Mouse (Mus musculus) stomach, embryonic 15.5 days (tissue): Measurements from ENCODE around the gene Rbm25. TPM values are rescaled to one million over a fixed set of nuclear protein-coding genes. Genes with fewer than 3 reads are reported as not detected.
"Not testable (repeated sequence)": the region's sequence is repeated elsewhere in the genome, so short reads cannot be mapped to it uniquely, and the experiment has no call there.

Experiments
- ATAC-seq: fragments of 200-750 bp; cut with Nextera tagmentation; 2 replicates; pipeline ENCODE4 v1.8.0; 2017; ENCODE audit warnings: low read depth, moderate number of reproducible peaks, moderate TSS enrichment; ENCODE audit not compliant: insufficient read depth, low FRiP score
- H3K27ac ChIP-seq: fragments of 300-500 bp; sonication (generic); 2 replicates; pipeline ENCODE4 v1.5.1; 2015; ENCODE audit warnings: mild to moderate bottlenecking, inconsistent platforms
- H3K27me3 ChIP-seq: fragments of 300-500 bp; sonication (generic); replicated peaks from 2 replicates; pipeline ENCODE4 v1.6.1; 2015; ENCODE audit warnings: inconsistent platforms
- H3K36me3 ChIP-seq: fragments of 300-500 bp; sonication (generic); 2 replicates; pipeline ENCODE4 v1.6.1; 2015; ENCODE audit warnings: inconsistent platforms
- H3K4me1 ChIP-seq: fragments of 300-500 bp; sonication (generic); 2 replicates; pipeline ENCODE4 v1.6.1; 2015; ENCODE audit warnings: inconsistent platforms
- H3K4me2 ChIP-seq: fragments of 300-500 bp; sonication (generic); 2 replicates; pipeline ENCODE4 v1.6.1; 2015; ENCODE audit warnings: mild to moderate bottlenecking, inconsistent platforms
- H3K4me3 ChIP-seq: fragments of 300-500 bp; sonication (generic); replicated peaks from 2 replicates; pipeline ENCODE4 v1.5.1; 2015; ENCODE audit warnings: inconsistent platforms
- H3K9ac ChIP-seq: fragments of 300-500 bp; sonication (generic); 2 replicates; pipeline ENCODE4 v1.6.1; 2015; ENCODE audit warnings: inconsistent platforms
- H3K9me3 ChIP-seq: fragments of 300-500 bp; sonication (generic); 2 replicates; pipeline ENCODE4 v1.6.1; 2016; ENCODE audit warnings: inconsistent platforms
- WGBS: fragments of 180-500 bp; shearing (Covaris S2); methylation state at CpG from one replicate; pipeline ENCODE4 v1.1.7; 2015; 5-methylcytosine and 5-hydroxymethylcytosine counted together
- polyA plus RNA-seq: library from polyadenylated mRNA; unstranded; fragments of >200 nt; fragmentation: Nextera tagmentation; extraction: Ambion mirVana; gene quantifications from 2 replicates; pipeline ENCODE4 v1.2.1, GENCODE M21; 2015

Gene Rbm25
- polyA plus RNA-seq: 229 and 239 TPM in 2 replicates

- H3K4me1 ChIP-seq, ATAC-seq, H3K9me3 ChIP-seq, H3K27me3 ChIP-seq, H3K36me3 ChIP-seq: not testable (repeated sequence)
- peak within 1 kb of the TSS; percentile 66 for H3K9ac ChIP-seq
- no CpG with 5 or more reads among the region's 5 CpGs for WGBS
- H3K27ac ChIP-seq: peak within 1 kb of the TSS; percentile 97
- peak within 1 kb of the TSS; percentile 50 for H3K4me2 ChIP-seq
- H3K4me3 ChIP-seq: peak within 1 kb of the TSS; percentile 75
These were observed at the start of gene Rbm25 for GRCm38 (mm10) chr12:83630936-83631335. Gene Rbm25 (plus strand): TSS chr12:83631236.

- Histone ChIP-seq H3K9me3 (no peaks in the 10 kb centered on the region), H3K9ac (no peak overlapping the region), H3K27ac (no peak overlapping the region), H3K4me1 (peaks cover 5% of the 10 kb centered on the region; the same call in 1 of the 2 replicates), H3K36me3 (0 out of 2 replicates have a peak, but pooled peaks cover 3% of the 10 kb centered on the region), H3K4me2 (no peak overlapping the region), H3K27me3 (no peaks in the 10 kb centered on the region), H3K4me3 (no peak overlapping the region)
- ATAC-seq: no peak
- WGBS: 52% methylated on average over 4 of the region's 4 CpGs
These were observed 48.9 kb upstream of the Rbm25 start for GRCm38 (mm10) chr12:83582106-83582505.

GRCm38 (mm10) chr12:83582747-83583146 lies 48.3 kb upstream of the Rbm25 start:
- H3K27me3 ChIP-seq: no peaks in the 10 kb centered on the region
- no peak overlapping the region for H3K27ac ChIP-seq
- no peaks in the 10 kb centered on the region for H3K9me3 ChIP-seq
- H3K9ac ChIP-seq: no peak overlapping the region
- no peak for ATAC-seq
- H3K4me1 ChIP-seq: peaks cover 5% of the 10 kb centered on the region; the same call in 1 of the 2 replicates
- no peak overlapping the region for H3K4me2 ChIP-seq
- 89% methylated on average over 4 of the region's 4 CpGs for WGBS
- no peak overlapping the region for H3K4me3 ChIP-seq
- H3K36me3 ChIP-seq: 0 out of 2 replicates have a peak, but pooled peaks cover 4% of the 10 kb centered on the region

- Histone ChIP-seq H3K36me3 (peaks cover 23% of the 10 kb centered on the region), H3K9ac (no peak overlapping the region)
- WGBS: 91% methylated on average over 5 of the region's 5 CpGs
These were observed 44.4 kb upstream of the Rbm25 start for GRCm38 (mm10) chr12:83586628-83587027.

GRCm38 (mm10) chr12:83591754-83592501 lies 39.1 kb upstream of the Rbm25 start:
- peaks cover 9% of the 10 kb centered on the region for H3K4me1 ChIP-seq
- peaks cover 22% of the 10 kb centered on the region for H3K36me3 ChIP-seq
- no peaks in the 10 kb centered on the region for H3K27me3 ChIP-seq
- ATAC-seq: no peak
- H3K9me3 ChIP-seq: no peaks in the 10 kb centered on the region
- H3K4me3 ChIP-seq: no peak overlapping the region
- 85% methylated on average over 8 of the region's 8 CpGs for WGBS
- H3K27ac ChIP-seq: no peak overlapping the region
- H3K4me2 ChIP-seq: no peak overlapping the region
- H3K9ac ChIP-seq: no peak overlapping the region

More at GRCm38 (mm10) chr12:83586628-83587027, 44.4 kb upstream of the Rbm25 start:
- no peaks in the 10 kb centered on the region for H3K9me3 ChIP-seq
- no peak for ATAC-seq
- no peak overlapping the region for H3K4me3 ChIP-seq
- no peak overlapping the region for H3K27ac ChIP-seq
- no peaks in the 10 kb centered on the region for H3K4me1 ChIP-seq
- H3K27me3 ChIP-seq: no peaks in the 10 kb centered on the region
- H3K4me2 ChIP-seq: no peak overlapping the region

GRCm38 (mm10) chr12:83594454-83595040 lies 36.5 kb upstream of the Rbm25 start:
- Histone ChIP-seq H3K4me3 (no peak overlapping the region), H3K36me3 (peaks cover 14% of the 10 kb centered on the region), H3K4me1 (peaks cover 9% of the 10 kb centered on the region), H3K9me3 (no peaks in the 10 kb centered on the region), H3K4me2 (no peak overlapping the region), H3K27ac (no peak overlapping the region), H3K27me3 (no peaks in the 10 kb centered on the region), H3K9ac (no peak overlapping the region)
- no peak for ATAC-seq
- 85% methylated on average over 9 of the region's 9 CpGs for WGBS

GRCm38 (mm10) chr12:83596191-83596954 lies 34.7 kb upstream of the Rbm25 start:
- Histone ChIP-seq H3K4me3 (peak overlapping the region; percentile 97), H3K27me3 (no peaks in the 10 kb centered on the region), H3K36me3 (peaks cover 5% of the 10 kb centered on the region; the same call in 1 of the 2 replicates), H3K27ac (peak overlapping the region; percentile 80), H3K4me1 (peaks cover 9% of the 10 kb centered on the region), H3K9ac (peak overlapping the region; percentile 96), H3K4me2 (peak overlapping the region; percentile 65), H3K9me3 (no peaks in the 10 kb centered on the region)
- 2% methylated on average over 20 of the region's 20 CpGs for WGBS
- no peak; the same call in 1 of the 2 replicates for ATAC-seq

- H3K36me3 ChIP-seq: no peaks in the 10 kb centered on the region; the same call in 1 of the 2 replicates
- H3K27me3 ChIP-seq: no peaks in the 10 kb centered on the region
- no peaks in the 10 kb centered on the region for H3K9me3 ChIP-seq
- peak within 1 kb of the TSS; percentile 97 for H3K4me3 ChIP-seq
- H3K9ac ChIP-seq: peak within 1 kb of the TSS; percentile 96
- ATAC-seq: peak; percentile 99
- H3K4me2 ChIP-seq: peak within 1 kb of the TSS; percentile 65
- peak within 1 kb of the TSS; percentile 80 for H3K27ac ChIP-seq
- under 1% methylated on average over 28 of the region's 28 CpGs for WGBS
- peaks cover 9% of the 10 kb centered on the region for H3K4me1 ChIP-seq
These were observed 34.0 kb upstream of the Rbm25 start, which contains the start of gene Zfyve1 for GRCm38 (mm10) chr12:83597025-83597501. Gene Zfyve1 (minus strand): TSS chr12:83597222.

GRCm38 (mm10) chr12:83597881-83598280 lies 33.2 kb upstream of the Rbm25 start:
- H3K27me3 ChIP-seq: no peaks in the 10 kb centered on the region
- no peak overlapping the region for H3K4me3 ChIP-seq
- peaks cover 9% of the 10 kb centered on the region for H3K4me1 ChIP-seq
- H3K9ac ChIP-seq: no peak overlapping the region
- no peak overlapping the region for H3K27ac ChIP-seq
- ATAC-seq: no peak
- 79% methylated on average over 2 of the region's 2 CpGs for WGBS
- no peak overlapping the region for H3K4me2 ChIP-seq
- no peaks in the 10 kb centered on the region for H3K9me3 ChIP-seq
- no peaks in the 10 kb centered on the region; the same call in 1 of the 2 replicates for H3K36me3 ChIP-seq

- no peak overlapping the region for H3K27ac ChIP-seq
- no peaks in the 10 kb centered on the region for H3K27me3 ChIP-seq
- WGBS: 82% methylated on average over 5 of the region's 5 CpGs
- H3K9ac ChIP-seq: no peak overlapping the region
- no peak for ATAC-seq
- H3K4me2 ChIP-seq: no peak overlapping the region
- H3K36me3 ChIP-seq: no peaks in the 10 kb centered on the region
- no peaks in the 10 kb centered on the region for H3K4me1 ChIP-seq
- no peaks in the 10 kb centered on the region for H3K9me3 ChIP-seq
- no peak overlapping the region for H3K4me3 ChIP-seq
These were observed 28.8 kb upstream of the Rbm25 start for GRCm38 (mm10) chr12:83602285-83602684.

- not testable (repeated sequence) for H3K4me2 ChIP-seq, H3K27me3 ChIP-seq, H3K9me3 ChIP-seq, H3K9ac ChIP-seq, H3K36me3 ChIP-seq, H3K27ac ChIP-seq, H3K4me1 ChIP-seq, H3K4me3 ChIP-seq, ATAC-seq
- 90% methylated on average over 2 of the region's 2 CpGs for WGBS
These were observed 24.6 kb upstream of the Rbm25 start for GRCm38 (mm10) chr12:83606411-83606810.
